Mouse (Mus musculus) right cerebral cortex, postnatal 14 days (tissue): ENCODE data around the gene Slc7a14.

Experiments used
- DNase-seq: peaks from one replicate; pipeline ENCODE4 v3.0.0; 2022

Gene Slc7a14

DNA sequence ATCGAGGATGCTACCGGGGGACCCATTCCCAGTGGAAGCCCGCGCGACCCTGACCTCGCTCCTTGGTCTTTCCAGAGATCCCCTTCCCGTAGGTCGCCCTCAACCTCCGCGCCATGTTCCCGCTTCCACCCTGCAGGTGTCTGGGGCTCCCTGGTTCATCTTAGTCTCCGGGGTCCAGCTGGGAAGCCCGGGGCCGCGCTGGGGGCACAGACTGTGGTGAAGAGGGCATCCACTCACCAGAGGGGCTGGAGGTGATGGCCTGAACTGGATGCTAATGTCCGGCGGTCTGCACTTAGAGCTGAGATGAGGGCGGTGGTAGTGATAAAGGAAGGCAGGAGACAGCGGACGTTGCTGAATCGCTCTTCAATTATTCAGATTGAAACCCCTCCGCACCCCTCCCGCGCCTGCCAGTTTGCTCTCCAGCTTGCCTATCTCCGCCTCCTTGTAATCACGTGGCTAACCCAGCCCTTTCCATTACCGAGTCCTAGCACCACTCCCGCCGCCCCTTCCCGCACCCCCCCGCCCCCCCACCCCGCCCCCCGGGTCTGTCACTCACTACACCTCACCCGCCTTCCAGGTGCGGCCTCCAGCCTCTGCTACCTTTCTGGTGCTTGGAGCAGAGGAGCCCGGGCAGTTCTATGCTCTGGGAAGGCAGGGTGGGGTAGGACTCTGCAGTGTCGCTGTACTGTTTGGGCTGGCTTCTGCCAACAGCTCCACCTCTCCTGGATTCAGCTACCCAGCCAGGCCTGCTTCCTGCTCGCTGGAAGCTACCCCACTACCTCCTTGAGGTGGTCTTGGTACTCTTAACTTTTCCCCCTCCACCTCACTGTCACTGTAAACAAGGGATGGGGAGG lies at the start of gene Slc7a14:
Gene Slc7a14 (minus strand): TSS at position 445 of the 854 bp plus-strand sequence.
- DNase-seq = peak; percentile 75

DNA sequence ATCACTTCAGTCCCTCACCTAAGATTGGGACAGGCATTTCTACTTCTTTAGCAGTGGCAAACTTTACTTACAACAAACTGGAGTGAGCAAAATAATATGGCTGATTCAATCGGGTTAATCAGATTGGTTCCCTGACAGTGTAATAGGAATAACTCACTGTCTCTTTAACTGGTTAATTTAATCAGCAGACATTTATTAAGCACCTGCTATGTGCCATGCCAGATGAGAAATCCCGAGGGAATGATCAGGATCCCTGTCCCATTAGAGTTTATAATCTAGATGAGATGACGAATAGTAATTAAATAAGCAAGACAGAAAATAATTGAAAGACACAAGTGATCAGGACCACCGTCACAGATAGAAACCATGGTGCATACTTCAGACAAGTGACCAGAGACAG lies 36.4 kb upstream of the Slc7a14 start:
- DNase-seq = no peak

DNA sequence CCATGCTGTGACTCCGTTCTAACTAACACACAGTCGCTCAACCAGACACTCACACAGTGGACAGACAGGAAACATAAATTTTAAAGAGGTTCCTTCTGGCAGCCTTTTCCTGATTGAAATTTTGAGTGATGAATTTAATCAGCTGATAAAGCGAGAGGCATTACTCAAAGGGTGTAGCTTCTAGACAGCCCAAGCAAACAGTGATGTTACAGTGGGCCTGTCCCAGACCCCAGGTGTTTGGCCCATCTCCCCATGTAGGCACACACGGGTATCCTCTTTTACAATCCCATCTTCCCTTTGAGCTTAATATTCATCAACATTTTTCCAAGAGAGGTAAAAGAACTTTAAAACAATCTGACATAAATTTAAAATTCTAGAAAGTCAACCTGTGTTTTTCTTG lies 35.6 kb upstream of the Slc7a14 start:
- no peak for DNase-seq

DNA sequence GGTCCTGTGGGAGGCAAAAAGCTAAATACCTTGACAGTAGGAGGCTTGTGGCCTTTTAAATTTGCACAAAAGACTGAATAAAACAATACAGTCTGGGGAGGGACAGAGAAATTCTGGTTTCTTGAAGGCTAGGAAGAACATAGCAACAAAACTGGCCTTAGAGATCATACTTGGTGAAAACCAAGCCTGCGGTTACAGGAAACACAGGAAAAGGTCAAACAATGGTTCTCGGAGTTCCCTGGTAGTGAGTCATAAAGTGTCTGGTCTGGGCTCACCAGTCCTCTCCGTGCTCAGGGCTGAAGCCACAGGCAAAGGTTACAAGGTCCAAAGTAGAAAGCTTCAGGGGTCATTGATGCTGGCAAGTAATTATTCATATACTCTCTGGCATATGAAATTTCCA lies 29.1 kb upstream of the Slc7a14 start:
- DNase-seq = no peak

DNA sequence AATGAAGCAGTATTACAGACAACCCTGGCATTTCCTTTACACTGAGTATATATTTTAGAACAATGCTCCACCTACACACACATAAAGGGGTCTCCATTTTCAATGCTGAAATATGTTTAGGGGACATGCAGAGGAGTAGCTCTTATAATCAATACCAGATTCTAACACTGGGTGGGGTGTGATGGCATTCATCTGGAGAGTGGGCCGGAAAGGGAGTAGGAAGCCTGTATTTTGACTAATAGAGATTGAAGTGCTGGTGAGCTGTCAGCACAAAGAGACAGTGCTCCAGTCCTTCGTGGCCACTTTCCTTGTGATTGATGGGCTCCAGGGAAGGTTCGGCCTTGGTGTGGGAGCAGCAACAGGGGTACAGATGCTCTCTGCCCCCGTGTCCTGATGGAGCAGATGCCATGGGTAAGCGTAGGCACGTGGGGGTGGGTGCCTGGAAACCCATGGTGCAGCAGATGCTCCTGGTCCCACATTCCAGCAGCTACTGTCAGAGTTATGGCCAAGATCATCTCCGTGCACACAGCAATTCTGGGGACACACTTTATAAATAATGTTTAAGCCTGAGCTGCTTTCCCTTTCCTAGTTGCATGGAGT lies 18.2 kb upstream of the Slc7a14 start:
- DNase-seq = peak; percentile 19

DNA sequence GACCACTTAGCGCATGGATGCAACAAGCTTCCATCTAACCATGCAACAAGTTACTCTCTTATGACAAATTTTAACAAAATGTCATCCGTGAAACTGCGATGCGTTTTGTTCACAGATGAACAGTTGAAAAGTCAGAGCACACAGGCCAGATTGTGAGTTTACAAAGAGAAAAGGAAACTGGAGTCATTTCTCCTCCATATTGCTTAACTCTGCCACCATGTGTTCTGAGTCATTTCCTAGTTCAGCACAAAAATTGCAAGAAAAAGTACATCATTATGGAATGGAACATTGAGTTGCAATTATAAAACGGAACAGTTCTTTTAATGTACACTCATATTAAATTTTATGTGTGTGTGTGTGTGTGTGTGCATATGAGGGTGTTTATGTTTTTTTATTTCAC lies 17.6 kb upstream of the Slc7a14 start:
- no peak for DNase-seq

DNA sequence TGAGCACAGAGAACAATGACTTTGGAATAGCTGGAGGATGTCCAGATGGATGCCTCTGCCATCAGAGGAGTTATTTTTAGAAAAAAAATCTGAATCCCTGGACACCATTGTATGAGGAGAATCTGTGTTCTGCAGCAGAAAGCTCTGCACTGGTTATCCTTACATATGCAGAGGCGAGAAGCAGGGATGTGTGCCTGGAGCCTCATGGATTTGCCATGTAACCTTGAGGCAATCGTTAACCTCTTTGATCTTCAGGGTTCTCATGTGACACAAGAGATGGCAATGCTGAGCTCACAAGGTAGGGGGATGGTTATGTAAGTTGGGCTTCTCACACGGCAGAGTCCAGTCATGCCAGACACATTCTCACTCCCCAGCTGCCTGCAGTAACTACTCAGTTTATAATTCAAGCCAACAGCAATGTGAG lies 14.1 kb upstream of the Slc7a14 start:
- peak; percentile 7 for DNase-seq

DNA sequence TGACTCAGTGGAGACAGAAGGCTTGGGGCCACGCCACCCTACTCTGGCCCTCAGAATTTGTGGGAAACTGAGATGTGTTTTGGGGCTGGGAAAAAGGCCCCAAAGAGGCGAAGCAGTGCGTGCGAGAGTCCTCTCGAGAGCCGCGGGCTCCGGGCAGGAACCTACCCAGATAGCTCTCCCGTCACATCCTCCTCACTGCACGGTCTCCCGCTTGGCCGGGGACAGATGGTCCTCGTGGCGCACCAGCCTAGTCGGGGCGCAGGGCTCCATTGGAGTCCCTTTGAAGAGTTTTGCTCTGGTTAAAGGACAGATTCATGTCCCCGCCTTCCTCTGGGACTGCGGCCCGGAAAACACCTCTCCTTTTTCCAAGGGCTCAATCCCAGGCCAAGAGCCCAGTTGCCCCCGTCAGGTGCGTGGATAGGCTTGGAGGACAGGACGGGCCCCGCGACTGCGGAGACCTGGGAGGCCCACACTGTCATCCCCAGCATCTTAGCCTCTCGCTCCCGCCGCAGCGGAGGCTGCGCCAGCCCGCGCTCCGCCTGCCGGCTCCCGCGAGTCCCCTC lies 726 bp downstream of the Slc7a14 start:
- peak; percentile 38 for DNase-seq

DNA sequence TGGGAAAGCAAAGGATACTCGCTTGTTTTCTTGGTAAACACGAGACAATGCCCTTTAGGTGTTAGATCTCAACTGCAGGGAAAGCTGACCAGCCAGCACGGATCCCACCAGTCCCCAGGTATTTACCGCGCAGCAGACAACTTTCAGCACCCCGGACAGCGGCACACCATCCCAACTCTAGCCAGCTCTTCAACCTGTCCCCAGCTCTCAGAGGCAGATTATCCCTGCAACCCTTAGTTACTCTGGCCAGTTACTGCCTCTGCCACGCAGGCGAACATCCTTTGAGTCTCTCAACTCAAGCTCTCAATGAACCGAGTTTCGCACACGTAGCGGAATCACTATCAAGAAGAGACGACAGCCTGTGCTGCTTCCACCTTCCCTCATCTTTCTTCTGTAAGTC lies 1.3 kb downstream of the Slc7a14 start:
- DNase-seq = peak; percentile 11

DNA sequence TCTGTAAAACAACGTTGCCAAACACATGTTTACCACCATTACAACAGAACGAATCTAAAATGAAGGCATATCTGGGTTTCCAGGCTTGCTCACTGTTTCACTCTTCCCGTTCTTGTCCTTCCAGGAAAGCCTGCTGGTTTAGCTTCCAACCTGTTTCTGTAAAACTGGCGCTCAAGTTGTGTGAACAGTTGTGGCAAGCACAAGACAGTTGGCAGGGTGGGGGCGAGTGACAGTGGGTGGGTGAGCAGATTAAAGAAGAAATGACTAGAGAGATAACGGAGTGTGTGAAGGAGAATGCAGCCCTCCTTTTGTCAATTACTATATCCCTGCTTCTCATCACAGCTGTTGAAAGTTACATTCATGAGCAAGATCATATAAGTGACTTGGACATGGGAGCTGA lies 2.2 kb downstream of the Slc7a14 start:
- peak; percentile 49 for DNase-seq

DNA sequence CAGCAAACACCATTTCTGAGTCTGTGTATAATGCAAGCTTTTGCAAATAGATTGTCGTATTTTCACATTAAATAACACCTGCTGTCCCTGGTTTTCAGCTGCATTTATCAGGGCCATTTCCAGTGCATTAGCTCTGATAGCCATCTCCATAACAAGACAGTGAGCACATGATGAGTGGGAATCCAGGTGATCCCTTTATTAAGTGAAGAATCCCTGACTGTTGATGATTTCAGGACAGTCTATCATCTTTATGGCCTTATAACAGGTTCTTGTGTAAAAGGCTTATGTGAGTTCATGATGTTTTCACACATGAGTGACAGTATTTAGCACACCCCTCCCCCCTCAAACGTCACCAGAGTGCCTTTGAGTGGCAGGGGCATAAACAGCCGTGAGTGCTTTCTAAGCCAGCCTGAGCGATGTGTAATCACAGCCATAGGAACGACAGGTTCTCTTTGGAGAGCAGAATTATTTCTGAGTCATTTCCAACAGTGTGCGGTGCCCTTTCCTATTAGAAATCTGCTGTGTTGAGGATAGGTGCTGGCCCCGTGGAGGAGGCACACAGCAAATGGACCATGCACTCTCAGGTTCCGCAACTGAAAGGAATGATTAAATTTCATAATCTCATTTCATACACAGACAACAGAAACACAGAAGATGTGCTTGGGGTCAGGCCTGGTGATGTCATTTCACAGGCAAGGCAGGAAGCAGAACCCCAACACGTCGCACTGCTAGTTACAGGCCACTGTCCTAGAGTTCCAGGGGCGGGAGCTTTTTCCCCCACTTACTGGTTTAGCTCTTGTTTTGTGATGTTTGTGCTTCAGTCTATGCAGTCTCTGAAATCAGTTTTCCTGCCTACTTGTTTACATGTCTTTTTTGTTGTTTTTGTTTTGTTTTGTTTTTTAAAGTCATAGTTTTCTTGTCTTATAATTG lies 18.2 kb downstream of the Slc7a14 start:
- no peak for DNase-seq

DNA sequence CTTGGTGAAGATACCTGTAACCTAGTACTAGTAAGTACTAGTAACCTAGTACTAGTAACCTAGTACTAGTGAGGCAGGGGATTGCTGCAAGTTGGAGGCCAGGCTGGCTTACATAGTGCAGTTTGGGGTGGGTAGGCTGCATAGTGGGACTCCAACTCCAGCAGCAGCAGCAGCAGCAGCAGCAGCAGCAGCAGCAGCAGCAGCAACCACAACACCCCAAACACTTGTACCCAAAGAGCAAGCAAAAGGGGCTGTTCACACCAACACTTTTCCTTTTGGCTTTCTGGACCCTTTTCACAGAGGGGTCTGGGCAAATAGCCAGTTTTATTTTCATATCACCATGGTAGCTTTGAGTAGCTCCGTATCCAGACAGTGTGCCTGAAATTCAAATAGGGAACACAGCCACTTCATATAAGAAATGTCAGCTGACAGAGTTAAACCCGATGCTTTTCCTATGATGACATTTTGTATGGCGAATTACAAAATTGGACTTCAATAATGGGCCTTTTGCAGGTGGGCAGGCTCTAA lies 22.7 kb downstream of the Slc7a14 start:
- DNase-seq = no peak

DNA sequence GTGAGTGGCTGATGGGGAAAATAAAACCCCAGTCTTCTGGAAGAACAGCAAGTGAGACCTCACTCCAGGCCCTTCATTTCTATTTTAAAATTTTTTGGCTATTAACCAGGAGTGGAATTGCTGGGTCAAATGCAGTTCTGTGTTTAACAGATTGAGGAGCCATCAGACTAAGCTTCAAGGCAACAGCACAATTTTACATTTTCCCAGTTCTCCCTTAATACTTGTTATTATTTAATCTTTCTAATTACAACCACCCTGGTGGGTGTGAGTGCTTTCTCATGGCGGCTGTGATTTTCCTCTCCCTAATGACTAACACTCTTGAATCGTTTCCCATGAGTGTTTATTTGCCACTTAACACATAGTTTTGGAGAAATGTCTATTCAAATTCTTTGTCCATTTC lies 29.1 kb downstream of the Slc7a14 start:
- DNase-seq = no peak

DNA sequence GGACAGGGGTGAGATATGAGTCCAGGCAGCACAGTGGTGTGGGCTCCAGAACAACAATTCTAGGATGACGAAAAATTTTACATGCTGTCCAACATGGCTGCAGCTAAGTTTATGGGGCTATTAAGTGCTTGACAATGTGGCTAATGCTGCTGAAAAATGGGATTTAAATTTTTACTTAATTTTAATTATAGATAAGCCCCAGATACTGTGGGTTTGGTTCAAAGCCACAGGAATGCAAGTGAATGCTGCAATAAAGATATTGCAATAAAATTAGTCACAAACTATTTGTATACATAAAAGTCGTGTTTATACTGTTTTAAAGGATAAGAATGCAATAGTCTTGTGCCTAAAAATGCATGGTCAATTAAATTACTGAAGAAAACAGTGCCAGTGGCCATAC lies 35.3 kb downstream of the Slc7a14 start:
- no peak for DNase-seq

DNA sequence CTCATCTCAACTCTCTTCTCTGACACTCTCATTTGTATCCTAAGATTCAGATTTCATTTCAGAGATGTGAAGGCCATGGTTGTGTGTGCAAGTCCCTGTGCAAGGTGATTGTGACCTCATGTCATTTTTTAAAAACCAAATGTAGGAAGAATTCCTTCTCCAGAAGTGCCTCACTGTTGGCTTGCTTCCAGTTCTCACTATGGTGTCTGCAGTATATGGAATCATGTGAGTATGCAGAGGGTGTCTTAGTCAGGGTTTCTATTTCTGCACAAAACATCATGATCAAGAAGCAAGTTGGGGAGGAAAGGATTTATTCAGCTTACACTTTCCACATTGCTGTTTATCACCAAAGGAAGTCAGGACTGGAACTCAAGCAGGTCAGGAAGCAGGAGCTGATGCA lies 36.9 kb downstream of the Slc7a14 start:
- peak; percentile 20 for DNase-seq

DNA sequence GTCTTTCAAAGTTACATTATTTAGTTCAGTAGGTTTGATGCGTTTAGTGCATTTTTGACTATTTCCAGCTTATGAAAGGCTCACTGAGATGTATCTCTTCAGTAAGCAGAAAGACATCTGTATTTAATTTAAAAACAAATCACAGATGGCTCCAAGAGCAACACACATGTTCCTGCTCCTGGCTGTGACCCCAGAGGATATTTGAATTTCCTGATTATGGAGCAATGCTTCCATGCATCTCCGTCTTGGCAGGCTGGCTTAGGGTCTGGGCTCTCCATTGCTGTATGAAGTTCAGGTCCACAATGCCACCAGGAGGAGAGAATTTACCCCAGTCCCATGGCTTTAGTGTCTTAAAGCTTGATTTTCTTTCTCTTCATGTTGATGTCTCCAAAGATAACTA lies 37.5 kb downstream of the Slc7a14 start:
- no peak for DNase-seq

DNA sequence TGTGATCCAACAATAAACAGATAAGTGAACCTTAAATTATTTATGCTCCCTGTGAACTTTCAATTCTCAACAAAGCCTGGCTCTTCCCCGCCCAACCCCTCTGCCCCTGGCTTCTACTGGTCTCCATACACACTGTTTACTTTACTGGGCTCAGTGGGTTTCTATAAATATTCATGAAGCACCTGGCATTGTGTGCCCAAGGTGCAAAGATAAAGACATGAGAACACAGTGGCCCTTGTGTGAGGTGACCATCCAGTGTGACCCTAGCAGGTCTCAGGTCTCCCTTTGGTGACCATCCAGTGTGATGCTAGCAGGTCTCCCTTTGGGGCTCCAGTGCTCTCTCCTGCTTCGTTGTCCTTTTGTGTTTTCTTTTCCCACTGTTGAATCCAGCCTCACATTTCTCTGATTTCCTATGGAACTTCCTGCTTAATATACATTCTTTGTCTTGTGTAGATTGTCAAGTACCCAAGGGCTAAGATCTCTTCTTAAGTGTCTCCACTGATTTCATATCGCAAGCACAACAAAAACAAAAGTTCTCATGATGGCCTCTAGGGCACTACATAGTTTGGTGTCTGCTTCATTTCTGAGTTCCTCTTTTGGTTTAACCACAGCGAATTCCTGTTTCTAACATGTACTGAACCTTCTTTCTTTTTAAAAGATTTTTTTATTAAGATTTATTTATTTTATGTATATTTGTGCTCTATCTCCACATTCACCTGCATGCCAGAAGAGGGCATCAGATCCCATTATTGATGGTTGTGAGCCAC lies 40.4 kb downstream of the Slc7a14 start:
- no peak for DNase-seq

DNA sequence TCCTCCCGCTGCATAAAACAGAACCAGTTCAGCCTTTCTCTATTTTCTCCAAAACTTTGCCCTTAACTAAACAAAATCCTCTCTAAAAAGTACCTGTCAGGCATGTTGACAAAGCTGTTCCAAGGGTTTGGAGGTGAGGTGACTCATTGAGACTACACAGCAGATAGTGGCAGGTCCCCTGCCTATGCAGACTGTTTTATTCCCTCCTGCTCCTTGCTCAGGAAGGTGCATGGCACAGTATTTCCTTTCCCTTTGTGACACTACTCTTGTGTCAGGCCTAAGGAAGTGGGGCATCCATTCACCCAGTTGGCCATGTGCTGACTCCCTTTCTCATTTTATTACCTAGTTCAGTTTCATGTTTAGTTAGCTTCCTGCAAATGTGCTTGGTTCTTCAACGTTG lies 42.3 kb downstream of the Slc7a14 start:
- DNase-seq = no peak

DNA sequence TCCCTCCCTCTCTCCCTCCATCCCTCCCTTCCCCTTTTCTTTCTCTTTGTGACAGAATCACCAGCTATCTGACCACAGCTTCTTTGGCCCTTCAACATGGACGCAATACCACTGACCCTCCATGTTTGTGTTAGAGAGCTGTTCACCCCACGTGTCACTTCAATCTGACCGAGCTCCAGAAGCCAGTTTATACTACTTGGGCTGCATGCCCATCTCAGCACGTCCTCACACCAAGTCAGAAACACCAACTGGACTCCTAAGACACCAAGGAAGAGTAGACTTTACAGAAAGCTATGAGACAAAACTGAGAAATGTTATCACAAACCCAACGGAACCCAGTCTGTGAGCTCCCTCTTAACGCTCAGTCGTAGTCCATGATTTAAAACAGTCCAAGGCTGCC lies 43.2 kb downstream of the Slc7a14 start:
- DNase-seq = no peak

DNA sequence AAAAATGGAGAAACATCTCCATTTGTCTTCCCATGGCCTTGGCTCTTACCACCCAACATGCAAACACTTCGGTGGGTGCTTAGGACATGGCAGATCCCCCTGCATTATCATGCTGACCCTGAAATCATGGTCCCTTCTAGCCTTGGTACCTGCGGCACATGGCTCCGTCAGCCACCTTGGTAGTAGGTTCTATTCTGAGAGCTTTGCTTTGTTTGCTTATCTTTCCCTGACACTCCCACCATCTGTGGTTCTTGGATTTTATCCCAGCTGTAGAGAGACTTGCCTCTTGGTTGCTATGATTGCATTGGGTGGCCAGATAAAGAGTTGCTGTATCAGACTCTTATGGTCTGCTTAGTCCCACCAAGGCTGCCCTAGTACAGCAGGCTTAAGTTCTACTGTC lies 46.6 kb downstream of the Slc7a14 start:
- no peak for DNase-seq

DNA sequence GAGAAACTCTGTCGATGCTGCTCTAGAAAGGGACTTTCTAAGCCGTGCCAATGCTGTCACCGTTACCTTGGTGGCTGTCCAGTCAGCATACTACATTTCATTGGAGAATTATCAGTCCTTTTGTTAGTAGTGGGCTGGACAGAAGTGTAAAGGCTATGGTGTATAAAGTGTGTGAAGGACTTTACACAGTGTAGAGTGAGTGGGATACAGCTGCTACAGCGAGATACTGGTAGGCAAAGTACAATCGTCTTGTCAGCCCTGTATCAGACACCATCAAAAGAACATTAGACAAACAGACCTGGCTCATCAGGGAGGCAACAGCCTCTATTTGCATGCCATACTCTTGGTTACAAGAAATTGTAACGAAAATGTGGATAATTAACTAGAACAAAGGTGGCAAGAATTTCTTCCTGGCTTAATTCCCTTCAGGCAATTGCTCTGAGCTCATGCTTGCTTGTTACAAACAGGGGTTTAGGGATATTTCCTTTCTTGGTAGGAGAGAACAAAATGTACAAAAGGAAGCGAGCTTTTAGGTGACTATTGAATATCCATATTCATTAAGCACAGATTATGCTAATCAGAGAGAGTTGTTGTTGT lies 48.7 kb downstream of the Slc7a14 start:
- no peak for DNase-seq

DNA sequence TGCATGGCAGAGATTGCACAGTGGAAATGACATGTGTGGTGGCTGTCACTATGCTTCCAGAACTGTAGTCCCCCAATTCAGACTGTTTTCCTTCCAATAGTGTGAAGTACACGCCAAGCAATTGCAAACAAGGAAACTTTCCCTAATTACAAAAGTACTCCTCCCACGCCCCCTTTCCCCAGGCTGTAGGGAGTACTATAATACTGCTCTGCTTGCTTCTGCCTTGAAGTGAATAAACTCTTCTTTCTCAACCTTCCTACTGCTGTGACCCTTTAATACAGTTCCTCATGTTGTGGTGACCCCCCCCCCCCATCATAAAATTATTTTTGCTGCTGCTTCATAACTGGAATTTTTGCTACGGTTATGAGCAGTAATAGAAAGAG lies 49.2 kb downstream of the Slc7a14 start:
- DNase-seq = no peak
